Mouse (Mus musculus): ENCODE results near the gene Itpk1.

DNA sequence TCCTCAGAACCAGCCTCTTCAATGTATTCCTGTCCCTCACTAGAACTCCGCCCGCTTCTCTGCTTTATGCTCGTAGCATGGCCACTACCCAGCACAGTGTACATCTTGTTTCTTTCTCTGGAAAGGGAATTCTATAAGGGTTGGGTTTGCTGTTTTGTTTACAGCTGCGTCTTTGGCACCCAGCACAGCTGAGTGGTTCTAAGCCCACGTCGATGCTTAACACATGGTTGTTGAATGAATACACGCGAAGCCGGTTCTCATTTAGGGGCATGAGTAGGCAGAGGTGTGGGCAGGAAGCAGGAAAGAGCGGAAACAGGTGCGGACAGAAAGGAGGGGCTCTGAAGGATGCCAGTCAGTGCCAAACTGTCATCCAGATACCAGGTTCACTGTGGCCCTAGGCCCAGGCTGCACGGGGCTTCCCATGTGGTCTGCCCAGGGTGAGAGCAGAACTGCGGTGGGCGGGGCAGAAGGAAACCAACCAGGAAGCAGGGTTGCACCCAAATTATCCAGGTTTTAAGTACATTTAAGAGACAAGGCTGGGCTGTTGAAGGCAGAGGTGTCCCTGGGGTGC lies 150.9 kb downstream of the Itpk1 start:
- TF ChIP-seq POLR2A (IDR thresholded peaks at IDR 0.05; ENCODE audit: insufficient read depth, low read length) = no peak
- TF ChIP-seq CTCF (IDR thresholded peaks at IDR 0.05; ENCODE audit: low read depth, low read length) = no peak
